Mouse (Mus musculus) layer of hippocampus, adult 18-20 months (tissue): ENCODE data around the gene Rhbdd2. TPM values are rescaled to one million over a fixed set of nuclear protein-coding genes. Genes with fewer than 3 reads are reported as not detected.
"Not testable (repeated sequence)": the region's sequence is repeated elsewhere in the genome, so short reads cannot be mapped to it uniquely, and the experiment has no call there.

Experiments used
- DNase-seq, 2 experiments: peaks; one replicate each; pipeline ENCODE4 v3.0.0; 2022; ENCODE audit warnings: low spot score in 2 of 2
- long read RNA-seq: library from polyadenylated mRNA; stranded (forward); transcript quantifications from one replicate; pipeline ENCODE4 v2.0.0, GENCODE M21; 2021
- total RNA-seq, 2 experiments: library from RNA; stranded (reverse); gene quantifications; 2 replicates each; pipeline ENCODE4 v1.2.3; 2021

Rhbdd2 gene
- total RNA-seq = 10 to 100 TPM; 83.2 to 83.9 TPM
- long read RNA-seq, full-length matches to known transcripts = 93 of 114 reads
- long read RNA-seq, partial matches to known transcripts = 0 of 114 reads
- long read RNA-seq, other reads (novel, unspliced or antisense) = 21 of 114 reads

DNA sequence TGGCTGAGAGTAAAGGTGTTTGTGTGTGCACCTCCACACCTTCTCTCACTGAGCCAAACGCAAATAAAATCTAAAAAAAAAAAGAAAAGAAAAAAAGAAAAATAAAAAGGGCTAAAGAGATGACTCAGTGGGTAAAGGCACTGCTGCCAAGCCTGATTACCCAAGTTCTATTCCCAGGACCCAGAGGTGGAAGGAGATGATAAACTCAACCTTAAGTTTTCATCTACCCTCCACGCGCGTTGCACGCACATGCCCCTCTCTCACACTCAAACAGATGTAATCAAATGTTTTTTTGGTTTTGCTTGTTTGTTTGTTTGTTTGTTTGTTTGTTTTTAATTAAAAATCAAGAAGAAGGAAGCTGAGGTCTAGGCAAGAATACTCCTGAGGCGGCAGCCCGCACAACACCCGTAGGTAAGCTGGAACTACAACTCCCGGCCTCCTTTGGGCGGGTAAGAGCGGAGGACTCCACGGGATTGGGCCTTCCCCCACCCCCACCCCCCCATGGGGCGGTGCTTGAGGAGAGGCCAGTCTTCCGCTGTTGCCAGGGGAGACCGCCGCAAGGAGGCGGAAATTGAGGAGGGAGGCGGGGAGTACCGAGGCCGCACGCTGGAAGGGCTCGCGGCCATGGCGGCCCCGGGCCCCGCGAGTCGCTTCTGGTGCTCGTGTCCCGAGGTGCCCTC lies at the start of gene Rhbdd2:
Rhbdd2 (plus strand) TSS at position 502 of the 680 bp plus-strand sequence.
- DNase-seq = peak; percentile 94 to 96

- no peak for DNase-seq
Measured at GRCm38 (mm10) chr5:135585691-135586090, 46.7 kb upstream of the Rhbdd2 start.

DNA sequence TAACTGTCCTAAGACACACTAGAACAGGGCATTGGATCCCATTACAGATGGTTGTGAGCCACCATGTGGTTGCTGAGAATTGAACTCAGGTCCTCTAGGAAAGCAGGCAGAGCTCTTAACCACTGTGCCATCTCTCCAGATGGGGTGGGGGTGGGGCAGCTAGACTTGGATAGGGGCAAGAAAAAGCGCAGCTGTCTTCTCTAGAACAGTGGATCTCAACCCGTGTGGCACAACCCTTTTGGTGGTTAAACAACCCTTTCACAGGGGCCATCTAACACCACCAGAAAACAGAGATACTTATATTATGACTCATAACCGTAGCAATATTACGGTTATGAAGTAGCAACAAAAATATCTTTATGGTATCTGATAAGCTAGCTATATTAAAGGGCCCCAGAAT lies 44.7 kb upstream of the Rhbdd2 start:
- DNase-seq = no peak

DNA sequence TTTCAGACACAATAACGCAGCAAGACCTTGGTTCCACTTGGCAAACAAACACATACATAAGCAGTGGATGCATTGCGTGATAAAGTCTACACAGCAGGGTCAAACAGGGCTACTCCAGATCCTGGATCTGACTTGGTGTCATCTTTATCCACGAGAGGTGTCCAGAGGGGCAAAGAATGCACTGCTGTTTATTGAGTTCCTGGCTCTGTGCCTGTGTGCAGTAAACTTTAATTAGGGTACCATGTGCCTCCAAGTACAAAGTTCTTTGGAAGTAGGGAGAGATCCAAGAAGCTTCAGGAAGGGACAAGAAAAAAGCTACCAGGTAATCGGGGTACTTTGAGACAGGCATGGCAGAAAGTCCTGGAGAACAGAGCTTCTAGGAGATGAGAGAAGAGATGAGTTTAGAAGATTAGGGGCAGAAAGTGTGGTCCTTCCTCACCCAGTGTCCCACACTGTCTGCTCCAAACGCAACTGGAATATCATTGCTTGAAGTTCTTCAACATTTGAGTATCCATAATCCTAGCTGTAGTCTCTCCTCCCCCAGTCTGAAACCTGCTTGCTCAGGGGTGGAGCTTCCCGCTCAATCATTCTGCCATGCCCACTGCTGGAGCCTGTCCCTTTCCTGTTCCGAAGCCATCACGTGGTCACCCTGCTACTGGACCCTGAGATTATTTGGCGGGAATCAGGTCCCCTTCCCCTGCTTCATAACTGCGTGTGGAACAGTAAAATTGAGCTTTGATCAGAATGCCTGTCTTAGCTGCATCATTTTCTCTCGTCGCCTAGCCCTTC lies 42.2 kb upstream of the Rhbdd2 start:
- DNase-seq = no peak

GRCm38 (mm10) chr5:135604643-135605042 lies 27.8 kb upstream of the Rhbdd2 start:
- DNase-seq = not testable (repeated sequence)

DNA sequence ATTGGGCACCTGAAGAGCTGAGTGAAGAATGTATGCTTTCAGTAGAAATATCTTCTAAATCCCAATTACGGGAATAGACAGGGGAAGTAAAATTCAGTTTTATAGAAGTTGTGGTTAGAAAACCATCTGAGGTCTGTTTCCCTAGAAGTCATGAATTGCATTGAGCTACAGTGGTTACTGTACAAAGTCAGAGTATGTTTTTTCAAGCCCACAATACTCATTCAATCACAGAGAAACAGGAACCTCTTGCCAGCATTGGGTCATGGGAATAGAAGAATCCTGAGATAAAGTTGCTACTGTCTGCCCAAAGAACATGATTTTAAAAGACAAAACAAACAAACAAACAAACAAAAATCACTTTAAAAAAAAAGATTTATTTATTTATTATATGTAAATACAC lies 25.7 kb upstream of the Rhbdd2 start:
- not testable (repeated sequence) for DNase-seq

- DNase-seq = no peak
Measured at GRCm38 (mm10) chr5:135607581-135607980, 24.8 kb upstream of the Rhbdd2 start.

DNA sequence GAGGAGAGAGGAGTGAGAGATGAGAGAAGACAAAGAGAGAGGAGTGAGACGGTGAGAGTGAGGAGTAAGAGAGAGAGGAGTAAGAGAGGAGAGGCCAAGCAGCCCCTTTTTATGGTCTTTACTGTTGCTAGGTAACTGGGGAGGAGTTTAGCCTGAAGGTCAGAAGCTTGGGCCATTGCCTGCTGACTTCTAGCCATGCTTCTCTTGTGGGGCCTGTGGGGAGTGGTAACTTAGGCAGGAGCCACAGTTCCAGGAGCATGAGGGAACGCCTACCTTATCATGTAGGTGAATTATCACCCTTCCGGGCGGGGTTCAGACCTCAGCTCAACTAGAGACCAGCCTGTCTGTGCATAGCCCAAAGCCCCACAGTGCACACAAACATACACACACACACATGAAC lies 22.6 kb upstream of the Rhbdd2 start:
- DNase-seq = no peak

- not testable (repeated sequence) for DNase-seq
Measured at GRCm38 (mm10) chr5:135619741-135620140, 12.7 kb upstream of the Rhbdd2 start.

DNA sequence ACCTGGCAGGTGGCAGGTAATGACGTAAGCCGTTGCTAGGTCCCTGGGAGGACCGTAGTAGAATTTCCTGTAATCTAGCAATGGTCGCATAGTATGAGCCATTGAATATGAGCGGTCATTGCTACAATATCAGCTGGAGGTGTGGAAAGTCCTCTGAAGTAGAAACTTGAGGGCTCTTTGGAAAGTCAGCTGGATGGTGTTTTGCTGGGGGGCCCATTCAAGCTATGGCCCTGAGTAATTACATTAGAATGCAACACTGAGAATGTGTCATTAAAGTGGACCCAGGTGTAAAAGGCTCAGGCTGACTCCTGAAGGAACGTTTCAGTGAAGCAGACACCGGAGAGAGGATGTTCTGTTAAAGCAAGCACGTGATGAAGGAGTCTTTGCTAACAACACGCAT lies 11.9 kb upstream of the Rhbdd2 start:
- DNase-seq = no peak

DNA sequence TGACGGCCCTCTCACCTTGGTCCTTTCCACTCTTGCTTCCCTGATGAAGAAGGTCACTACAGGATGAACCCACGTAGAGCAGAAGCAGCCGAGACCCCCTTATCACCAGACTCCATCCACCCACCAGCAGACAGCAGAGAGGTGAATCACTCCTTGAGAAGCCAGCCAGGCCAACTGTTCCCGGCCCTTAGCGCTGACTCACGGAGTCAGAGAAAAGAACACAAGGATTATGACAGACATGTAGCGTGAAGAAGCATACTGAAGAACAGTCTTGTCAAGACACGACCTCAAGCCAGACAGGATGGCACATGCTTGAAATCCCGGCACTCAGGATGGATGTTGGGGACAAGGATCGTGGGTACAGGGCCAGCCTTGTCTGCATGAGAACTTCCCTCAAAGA lies 10.7 kb upstream of the Rhbdd2 start:
- peak in 1 of 2 experiments; percentile 28 for DNase-seq

- DNase-seq = no peak
Measured at GRCm38 (mm10) chr5:135623006-135623563, 9.3 kb upstream of the Rhbdd2 start.

DNA sequence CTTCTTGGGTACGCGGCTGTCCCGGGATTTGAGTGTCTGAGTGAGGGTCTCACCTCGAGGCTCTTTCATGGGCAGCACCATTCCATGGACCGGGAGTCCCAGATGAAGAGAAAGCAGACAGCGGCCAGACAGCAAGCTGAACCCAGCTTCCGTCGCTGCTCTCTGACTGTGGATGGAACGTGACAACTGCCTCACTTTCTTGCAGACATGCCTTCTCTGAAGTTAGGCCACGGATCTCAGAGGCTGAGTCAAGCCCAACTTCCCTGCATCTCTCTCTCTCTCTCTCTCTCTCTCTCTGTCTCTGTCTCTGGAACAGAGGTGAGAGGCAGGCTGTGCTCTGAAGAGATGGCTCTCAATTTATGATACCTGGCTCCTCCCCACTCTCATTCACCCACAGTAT lies 3.5 kb upstream of the Rhbdd2 start:
- DNase-seq = no peak

- no peak for DNase-seq
Measured at GRCm38 (mm10) chr5:135629401-135629800, 3.0 kb upstream of the Rhbdd2 start.

- DNase-seq = peak; percentile 22 to 75
Measured at GRCm38 (mm10) chr5:135630598-135630997, 1.8 kb upstream of the Rhbdd2 start.

DNA sequence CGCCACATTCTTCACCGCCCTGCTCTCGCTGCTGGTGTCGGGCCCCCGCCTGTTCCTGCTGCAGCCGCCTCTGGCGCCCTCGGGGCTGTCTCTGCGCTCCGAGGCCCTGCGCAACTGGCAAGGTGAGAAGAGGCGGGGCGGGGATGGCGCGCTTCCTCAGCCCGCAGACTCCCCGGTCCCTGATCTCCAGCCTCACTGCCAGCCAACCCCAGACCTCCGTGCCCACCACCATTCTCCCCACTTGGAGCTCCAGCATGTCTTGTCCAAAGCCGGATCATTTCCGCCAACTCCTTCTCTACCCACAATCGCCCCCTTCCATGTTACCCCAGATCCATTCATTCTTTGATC lies 353 bp downstream of the Rhbdd2 start:
- DNase-seq = no peak

DNA sequence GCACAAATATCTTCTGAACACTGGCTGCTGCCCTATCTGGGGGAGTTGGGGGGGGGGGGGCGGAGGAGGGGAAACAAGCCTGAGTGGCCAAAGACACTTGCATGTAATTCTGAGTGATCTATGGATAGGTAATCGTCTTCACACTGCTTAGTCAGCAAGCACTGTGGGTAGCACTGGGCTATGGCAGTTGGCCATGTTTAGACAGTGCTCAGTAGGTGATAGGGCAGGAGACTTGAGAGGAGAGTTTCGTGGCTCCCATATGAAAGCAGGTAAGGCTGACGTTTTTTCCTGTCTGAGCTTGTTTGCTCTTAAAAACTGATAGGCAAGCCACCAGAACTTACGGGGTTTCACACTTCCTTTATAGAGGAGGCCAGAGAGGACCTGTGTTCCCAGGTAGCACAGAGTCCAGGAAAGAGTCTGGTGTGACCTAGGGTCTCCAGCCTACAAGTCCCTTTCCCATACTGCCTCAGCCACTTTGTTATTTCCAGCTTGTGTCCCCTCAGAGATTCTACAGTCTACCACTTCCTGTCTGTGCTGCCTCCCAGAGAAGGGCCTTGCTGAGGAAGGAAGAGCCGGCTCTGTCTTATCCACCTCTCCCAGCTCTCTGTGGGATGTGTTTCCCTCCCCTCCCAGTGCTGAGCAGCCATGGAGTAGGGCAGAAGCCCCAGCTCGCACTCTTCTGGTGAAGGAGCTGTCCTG lies 7.5 kb downstream of the Rhbdd2 start:
- DNase-seq = no peak

GRCm38 (mm10) chr5:135640459-135640789 lies 8.0 kb downstream of the Rhbdd2 start:
- DNase-seq = no peak

GRCm38 (mm10) chr5:135641028-135641427 lies 8.6 kb downstream of the Rhbdd2 start:
- no peak for DNase-seq

- DNase-seq = no peak
Measured at GRCm38 (mm10) chr5:135642686-135643551, 10.5 kb downstream of the Rhbdd2 start.

GRCm38 (mm10) chr5:135643552-135643842 lies 11.1 kb downstream of the Rhbdd2 start:
- DNase-seq = no peak
